Mouse (Mus musculus): ENCODE measurements at regions not wholly inside any gene's neighbourhood (a gene's known extent, or its start where the extent isn't known, plus 50 kb on each side); places are given as distances from the start of the nearest gene placed in this dataset.

DNA sequence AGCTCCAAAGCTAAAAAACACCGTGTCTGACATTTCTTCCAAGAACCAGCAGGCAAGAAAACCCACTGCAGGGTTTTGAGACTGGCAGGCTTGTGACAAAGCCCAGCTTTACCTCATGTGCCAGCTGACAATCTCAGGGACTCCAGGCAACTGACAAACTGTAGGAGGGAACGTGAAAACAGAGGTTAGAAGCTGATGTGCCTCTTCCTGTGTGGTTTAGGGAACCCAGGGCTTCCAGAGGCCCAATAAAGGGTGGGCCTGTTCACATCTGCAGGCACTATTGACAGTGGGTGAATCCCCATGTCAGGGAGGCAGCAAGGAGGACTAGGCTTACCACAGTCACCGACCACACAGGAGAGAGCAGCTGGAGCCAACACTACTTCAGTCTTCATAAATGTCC lies 302.7 kb upstream of the Pik3r1 start:
- WGBS (ENCODE audit: insufficient replicate concordance) = 30% methylated on average over 3 of the region's 3 CpGs
- TF ChIP-seq EP300 (IDR thresholded peaks at IDR 0.05; ENCODE audit: low read depth) (no peak), CTCF (IDR thresholded peaks at IDR 0.05; ENCODE audit: low read depth) (no peak)
- Histone ChIP-seq H3K27ac (ENCODE audit: low read depth) (no peak overlapping the region), H3K36me3 (replicated peaks; ENCODE audit: insufficient read depth, low read length) (no peaks in the 10 kb centered on the region), H3K4me2 (ENCODE audit: low read depth, low read length) (no peak overlapping the region), H3K4me1 (ENCODE audit: insufficient read depth) (no peaks in the 10 kb centered on the region), H3K4me3 (ENCODE audit: low read depth, low read length) (no peak overlapping the region), H3K9me3 (ENCODE audit: low read length) (no peaks in the 10 kb centered on the region), H3K27me3 (ENCODE audit: insufficient read depth, low read length) (no peaks in the 10 kb centered on the region), H3K9ac (replicated peaks) (no peak overlapping the region)
- ATAC-seq (peak; percentile 44), DNase-seq (peak; percentile 16)

DNA sequence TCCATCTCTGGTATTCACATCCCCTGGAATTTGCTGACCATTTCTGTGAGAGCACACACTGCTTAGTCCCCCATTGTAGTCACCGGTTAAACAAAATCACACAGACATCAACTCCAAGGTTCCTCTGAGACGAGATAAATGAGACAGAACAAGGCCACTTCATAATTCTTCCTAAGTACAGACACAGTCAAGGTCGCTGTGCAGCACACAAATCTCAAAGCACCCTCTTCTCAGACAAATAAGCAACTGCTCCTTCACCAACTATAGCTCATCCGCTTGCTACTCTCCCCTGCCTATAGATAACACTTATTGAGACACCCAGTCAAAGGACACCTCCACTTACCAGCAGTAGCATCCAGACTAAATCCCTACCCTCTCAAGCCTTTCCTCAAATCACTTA lies 304.3 kb upstream of the Pik3r1 start:
- no peak overlapping the region for H3K9ac ChIP-seq (replicated peaks)
- no peaks in the 10 kb centered on the region for H3K9me3 ChIP-seq (ENCODE audit: low read length)
- no peak overlapping the region for H3K4me3 ChIP-seq (ENCODE audit: low read depth, low read length)
- no peaks in the 10 kb centered on the region for H3K4me1 ChIP-seq (ENCODE audit: insufficient read depth)
- H3K27me3 ChIP-seq (ENCODE audit: insufficient read depth, low read length) = no peaks in the 10 kb centered on the region
- ATAC-seq (no peak), DNase-seq (no peak)
- no peaks in the 10 kb centered on the region for H3K36me3 ChIP-seq (replicated peaks; ENCODE audit: insufficient read depth, low read length)
- no peak overlapping the region for H3K27ac ChIP-seq (ENCODE audit: low read depth)
- TF ChIP-seq CTCF (IDR thresholded peaks at IDR 0.05; ENCODE audit: low read depth) = no peak
- no peak for TF ChIP-seq EP300 (IDR thresholded peaks at IDR 0.05; ENCODE audit: low read depth)
- H3K4me2 ChIP-seq (ENCODE audit: low read depth, low read length) = no peak overlapping the region
- WGBS (ENCODE audit: insufficient replicate concordance) = 66% methylated on average over 4 of the region's 4 CpGs

DNA sequence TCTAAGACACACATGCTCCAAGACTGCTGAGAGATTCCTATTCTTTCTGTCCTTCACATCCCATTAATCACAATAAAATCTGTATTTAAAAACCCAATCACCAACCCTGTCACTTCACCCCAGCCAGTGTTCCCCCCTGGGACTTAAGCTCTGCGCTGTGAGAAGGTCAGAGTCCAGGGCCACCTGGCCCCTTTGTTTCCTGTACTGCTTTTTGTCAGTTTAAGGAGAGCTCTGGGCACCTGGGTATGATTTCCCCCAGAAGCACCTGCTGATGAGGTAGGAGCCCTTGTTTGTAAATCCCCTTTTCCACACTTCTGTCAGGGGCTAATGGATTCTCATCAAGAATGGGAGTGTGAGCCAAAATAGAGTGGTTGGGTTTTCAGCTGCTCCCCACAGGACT lies 319.7 kb upstream of the Pik3r1 start:
- TF ChIP-seq EP300 (IDR thresholded peaks at IDR 0.05; ENCODE audit: low read depth) = no peak
- TF ChIP-seq CTCF (IDR thresholded peaks at IDR 0.05; ENCODE audit: low read depth) = no peak
- DNase-seq (no peak), ATAC-seq (no peak)
- Histone ChIP-seq H3K4me2 (ENCODE audit: low read depth, low read length) (no peak overlapping the region), H3K9me3 (ENCODE audit: low read length) (no peaks in the 10 kb centered on the region), H3K27ac (ENCODE audit: low read depth) (no peak overlapping the region), H3K36me3 (replicated peaks; ENCODE audit: insufficient read depth, low read length) (no peaks in the 10 kb centered on the region), H3K4me3 (ENCODE audit: low read depth, low read length) (no peak overlapping the region), H3K4me1 (ENCODE audit: insufficient read depth) (no peaks in the 10 kb centered on the region; the same call in 1 of the 2 replicates), H3K9ac (replicated peaks) (no peak overlapping the region), H3K27me3 (ENCODE audit: insufficient read depth, low read length) (no peaks in the 10 kb centered on the region)
- 62% methylated on average over 1 of the region's 1 CpGs for WGBS (ENCODE audit: insufficient replicate concordance)

DNA sequence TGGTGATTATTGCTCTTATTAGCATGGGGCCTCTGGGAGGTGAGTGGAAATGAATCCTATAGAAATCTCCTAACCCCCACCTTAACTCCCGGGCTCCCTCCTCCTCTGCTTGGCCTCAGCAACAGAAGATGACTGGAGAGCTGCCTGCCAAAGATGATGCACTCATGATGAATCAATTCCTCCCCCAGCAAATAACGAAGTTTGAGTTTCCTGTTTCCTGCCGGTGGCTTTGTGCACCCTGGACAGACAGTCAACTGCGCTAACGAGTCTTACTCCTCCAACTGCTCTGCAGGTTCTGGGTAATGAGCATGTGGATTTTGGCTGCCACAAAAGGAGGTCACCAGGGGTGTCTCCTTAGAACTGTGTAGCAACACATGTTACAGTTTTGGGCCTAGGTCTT lies 321.5 kb upstream of the Pik3r1 start:
- H3K9ac ChIP-seq (replicated peaks) = no peak overlapping the region
- H3K4me3 ChIP-seq (ENCODE audit: low read depth, low read length) = no peak overlapping the region
- no peak for DNase-seq
- H3K27ac ChIP-seq (ENCODE audit: low read depth) = no peak overlapping the region
- H3K36me3 ChIP-seq (replicated peaks; ENCODE audit: insufficient read depth, low read length) = no peaks in the 10 kb centered on the region
- no peaks in the 10 kb centered on the region for H3K27me3 ChIP-seq (ENCODE audit: insufficient read depth, low read length)
- TF ChIP-seq CTCF (IDR thresholded peaks at IDR 0.05; ENCODE audit: low read depth) = no peak
- TF ChIP-seq EP300 (IDR thresholded peaks at IDR 0.05; ENCODE audit: low read depth) = no peak
- H3K4me2 ChIP-seq (ENCODE audit: low read depth, low read length) = no peak overlapping the region
- H3K9me3 ChIP-seq (ENCODE audit: low read length) = no peaks in the 10 kb centered on the region
- no peaks in the 10 kb centered on the region; the same call in 1 of the 2 replicates for H3K4me1 ChIP-seq (ENCODE audit: insufficient read depth)
- WGBS (ENCODE audit: insufficient replicate concordance) = 31% methylated on average over 5 of the region's 5 CpGs
- no peak for ATAC-seq

DNA sequence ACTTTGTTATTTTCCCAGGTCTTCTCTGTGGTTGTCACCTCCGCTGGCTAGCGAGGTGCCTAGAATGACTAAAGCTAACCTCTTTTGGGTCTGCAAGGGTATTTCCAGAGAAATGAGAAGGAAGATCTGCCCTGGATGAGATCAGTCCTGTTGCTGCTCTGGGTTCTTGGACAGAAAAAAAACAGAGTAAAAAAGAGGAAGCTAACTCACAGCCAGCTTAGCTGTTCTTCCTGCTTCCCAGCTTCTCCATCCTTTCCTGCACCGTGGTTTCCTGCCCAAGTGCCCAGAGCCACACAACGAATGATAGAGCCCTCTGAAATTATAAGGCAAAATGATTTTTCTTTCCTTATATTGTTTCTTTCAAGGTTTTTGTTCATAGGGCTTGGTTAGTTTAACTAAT lies 326.2 kb upstream of the Pik3r1 start:
- Histone ChIP-seq H3K9ac (replicated peaks) (no peak overlapping the region), H3K4me2 (ENCODE audit: low read depth, low read length) (no peak overlapping the region), H3K36me3 (replicated peaks; ENCODE audit: insufficient read depth, low read length) (no peaks in the 10 kb centered on the region), H3K4me3 (ENCODE audit: low read depth, low read length) (no peak overlapping the region), H3K9me3 (ENCODE audit: low read length) (no peaks in the 10 kb centered on the region; the same call in 1 of the 2 replicates), H3K27ac (ENCODE audit: low read depth) (no peak overlapping the region), H3K27me3 (ENCODE audit: insufficient read depth, low read length) (no peaks in the 10 kb centered on the region), H3K4me1 (ENCODE audit: insufficient read depth) (no peaks in the 10 kb centered on the region; the same call in 1 of the 2 replicates)
- WGBS (ENCODE audit: insufficient replicate concordance) = 36% methylated on average over 4 of the region's 4 CpGs
- no peak for DNase-seq
- no peak for ATAC-seq
- TF ChIP-seq EP300 (IDR thresholded peaks at IDR 0.05; ENCODE audit: low read depth) = no peak
- no peak for TF ChIP-seq CTCF (IDR thresholded peaks at IDR 0.05; ENCODE audit: low read depth)

DNA sequence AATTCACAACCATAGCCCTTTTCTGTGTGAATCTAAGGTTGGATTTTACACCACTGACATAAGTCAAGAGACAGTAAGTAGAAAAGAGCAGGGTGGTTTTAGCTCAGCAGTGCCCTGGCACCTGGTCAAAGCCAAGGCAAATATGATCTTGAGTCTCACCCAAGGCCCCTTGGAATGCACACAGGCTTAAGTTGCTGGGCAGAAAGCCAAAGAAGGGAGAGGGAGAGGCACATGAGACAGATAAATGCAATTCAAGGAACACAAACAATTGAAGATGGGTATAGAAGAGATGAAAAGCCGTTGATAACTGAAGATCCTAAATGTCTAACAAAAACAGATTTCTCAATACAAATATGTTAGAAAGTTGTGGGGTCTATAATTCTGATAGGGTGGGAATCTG lies 335.1 kb upstream of the Pik3r1 start:
- DNase-seq (no peak), ATAC-seq (no peak)
- TF ChIP-seq EP300 (IDR thresholded peaks at IDR 0.05; ENCODE audit: low read depth) (no peak), CTCF (IDR thresholded peaks at IDR 0.05; ENCODE audit: low read depth) (no peak)
- Histone ChIP-seq H3K9ac (replicated peaks) (no peak overlapping the region), H3K4me1 (ENCODE audit: insufficient read depth) (no peaks in the 10 kb centered on the region), H3K4me3 (ENCODE audit: low read depth, low read length) (no peak overlapping the region), H3K36me3 (replicated peaks; ENCODE audit: insufficient read depth, low read length) (no peaks in the 10 kb centered on the region), H3K9me3 (ENCODE audit: low read length) (no peaks in the 10 kb centered on the region; the same call in 1 of the 2 replicates), H3K27me3 (ENCODE audit: insufficient read depth, low read length) (no peaks in the 10 kb centered on the region), H3K27ac (ENCODE audit: low read depth) (no peak overlapping the region), H3K4me2 (ENCODE audit: low read depth, low read length) (no peak overlapping the region)
- 39% methylated on average over 1 of the region's 1 CpGs for WGBS (ENCODE audit: insufficient replicate concordance)

DNA sequence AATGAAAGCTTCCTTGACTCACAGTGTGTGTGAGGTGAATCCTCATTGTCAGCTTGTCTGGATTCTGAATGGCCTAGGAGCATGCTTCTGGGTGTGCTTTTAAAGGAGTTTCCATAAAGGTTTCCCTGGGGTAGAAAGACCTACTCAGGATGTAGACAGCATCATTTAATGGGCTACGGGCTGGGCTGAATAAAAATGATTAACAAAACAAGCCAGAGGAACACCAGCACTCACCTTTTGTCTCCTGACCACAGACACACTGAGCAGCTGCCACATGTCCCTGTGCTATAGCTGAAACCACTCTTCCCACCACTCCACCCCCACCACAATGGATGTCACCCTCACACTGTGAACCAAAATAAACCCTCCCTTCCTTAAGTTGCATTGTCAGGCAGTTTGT lies 338.2 kb upstream of the Pik3r1 start:
- Histone ChIP-seq H3K4me1 (ENCODE audit: insufficient read depth) (no peaks in the 10 kb centered on the region), H3K9ac (replicated peaks) (no peak overlapping the region), H3K4me2 (ENCODE audit: low read depth, low read length) (no peak overlapping the region), H3K9me3 (ENCODE audit: low read length) (no peaks in the 10 kb centered on the region), H3K36me3 (replicated peaks; ENCODE audit: insufficient read depth, low read length) (no peaks in the 10 kb centered on the region), H3K4me3 (ENCODE audit: low read depth, low read length) (no peak overlapping the region), H3K27ac (ENCODE audit: low read depth) (no peak overlapping the region), H3K27me3 (ENCODE audit: insufficient read depth, low read length) (no peaks in the 10 kb centered on the region)
- WGBS (ENCODE audit: insufficient replicate concordance) = 78% methylated on average over 1 of the region's 1 CpGs
- DNase-seq (no peak), ATAC-seq (no peak)
- TF ChIP-seq CTCF (IDR thresholded peaks at IDR 0.05; ENCODE audit: low read depth) = no peak
- TF ChIP-seq EP300 (IDR thresholded peaks at IDR 0.05; ENCODE audit: low read depth) = no peak

All from liver, postnatal 0 days (tissue).